ENCODE assay signal across 19 mouse cellular contexts in the genomic region with DNA sequence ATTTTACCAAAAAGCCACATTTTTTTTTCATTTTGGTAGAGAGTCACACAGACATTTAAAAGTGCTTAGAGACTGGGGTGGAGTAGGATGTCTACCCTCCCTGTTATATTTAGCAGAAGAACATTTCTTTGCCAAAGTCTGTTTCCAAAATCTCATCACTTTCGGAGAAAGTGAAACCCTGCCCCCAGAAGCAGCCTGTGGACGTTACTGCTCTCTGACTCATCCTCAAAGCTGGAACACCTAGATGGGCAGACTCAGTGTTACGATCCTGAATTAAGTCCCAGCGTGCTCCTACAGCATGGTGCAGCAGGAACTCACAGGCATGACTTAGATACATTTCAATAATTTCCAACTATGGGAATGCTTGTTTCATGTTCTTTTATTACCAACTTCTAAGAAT.
DNase-seq lines count a peak whose midpoint lies in the region; ATAC-seq lines count a peak whose summit lies in the region.
"Had no signal": no experiment of that assay in that cellular context is flagged by ENCODE, and none has a peak within 500 bp of the region (broad histone marks: within the 10 kb centered on the region; RNA-seq: fewer than 3 reads in every experiment).

No protein-coding gene starts in this region.

- intact Hi-C loops in left cerebral cortex, postnatal 36 days (cut with DNase I), result no loop called here

- no peak for DNase-seq in frontal cortex, postnatal 14 days (ENCODE audit: low spot score in 2 of 2)
- peak; percentile 77 for DNase-seq in right cerebral cortex, adult 18-20 months
- DNase-seq in right cerebral cortex, postnatal 4 days, result no peak
- DNase-seq in left cerebral cortex, postnatal 36 days (ENCODE audit: low spot score in 2 of 2), result peak; percentile 40 to 50
- no peak for DNase-seq in cerebellum, postnatal 4 days (ENCODE audit: low spot score in 2 of 2)
- DNase-seq in testis, postnatal 10 days (ENCODE audit: low spot score), result no peak
- DNase-seq: adrenal gland, postnatal 10 days; gastrocnemius, postnatal 10 days; heart, adult 18-20 months; heart, postnatal 14 days; kidney, postnatal 36 days; lung, adult 18-20 months; lung, postnatal 10 days; thymus, postnatal 25 days had no signal

- peak; percentile 97 for ATAC-seq in frontal cortex, adult (ENCODE audit: low TSS enrichment)
- ATAC-seq: forebrain, embryonic 16.5 days; hindbrain, postnatal 0 days; intestine, postnatal 0 days; liver, embryonic 12.5 days had no signal

Comparison
In these comparisons a context has a peak if more than half of its experiments do, and no peak if none do; other contexts are left out.
1. DNase-seq: peak in right cerebral cortex, adult 18-20 months (single experiment) and left cerebral cortex, postnatal 36 days (2 of 2); none in frontal cortex, postnatal 14 days (0 of 2), right cerebral cortex, postnatal 4 days (single experiment), cerebellum, postnatal 4 days (0 of 2) and testis, postnatal 10 days (single experiment).